Mouse (Mus musculus): ENCODE measurements around the gene Fetub. TPM values are rescaled to one million over a fixed set of nuclear protein-coding genes. Genes with fewer than 3 reads are reported as not detected.
"Not testable (repeated sequence)": the region's sequence is repeated elsewhere in the genome, so short reads cannot be mapped to it uniquely, and the experiment has no call there.

Gene Fetub
- polyA plus RNA-seq, 1 experiment = 0.41 TPM

DNA sequence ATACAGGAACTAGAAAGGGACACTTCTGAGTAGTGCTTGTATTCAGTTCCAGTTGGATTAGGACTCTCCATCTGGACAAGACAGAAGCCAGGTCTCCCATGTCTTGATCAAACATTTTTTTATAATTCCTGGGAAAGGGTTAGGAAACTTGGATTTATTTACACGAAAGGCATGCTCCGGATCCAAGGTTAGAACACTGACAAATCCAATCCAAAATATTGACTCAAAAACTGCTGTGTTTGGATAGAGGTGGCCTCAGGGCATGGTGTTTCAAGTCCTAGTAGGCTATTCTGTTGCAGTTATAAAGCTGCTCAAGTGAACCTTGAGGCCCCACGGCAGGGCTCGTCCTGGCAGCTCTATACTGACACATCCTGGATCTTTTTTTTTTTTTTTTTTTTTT lies 4.3 kb downstream of the Fetub start:
- Histone ChIP-seq H3K36me3 (ENCODE audit: control insufficient read depth, insufficient read depth, low read length) (no peaks in the 10 kb centered on the region), H3K27ac (ENCODE audit: control insufficient read depth, insufficient read depth, low read depth, low read length) (no peak overlapping the region), H3K4me1 (ENCODE audit: control insufficient read depth, insufficient read depth, low read length) (peaks cover 2% of the 10 kb centered on the region; the same call in 1 of the 2 replicates), H3K27me3 (ENCODE audit: control insufficient read depth, insufficient read depth, low read length) (no peaks in the 10 kb centered on the region), H3K4me3 (ENCODE audit: control insufficient read depth, low read depth, low read length) (no peak overlapping the region)
- TF ChIP-seq CTCF (IDR thresholded peaks at IDR 0.05; ENCODE audit: control insufficient read depth, insufficient read depth, insufficient replicate concordance, low read depth, low read length) (no peak), POLR2A (IDR thresholded peaks at IDR 0.05; ENCODE audit: control insufficient read depth, low read depth, low read length) (no peak)

DNA sequence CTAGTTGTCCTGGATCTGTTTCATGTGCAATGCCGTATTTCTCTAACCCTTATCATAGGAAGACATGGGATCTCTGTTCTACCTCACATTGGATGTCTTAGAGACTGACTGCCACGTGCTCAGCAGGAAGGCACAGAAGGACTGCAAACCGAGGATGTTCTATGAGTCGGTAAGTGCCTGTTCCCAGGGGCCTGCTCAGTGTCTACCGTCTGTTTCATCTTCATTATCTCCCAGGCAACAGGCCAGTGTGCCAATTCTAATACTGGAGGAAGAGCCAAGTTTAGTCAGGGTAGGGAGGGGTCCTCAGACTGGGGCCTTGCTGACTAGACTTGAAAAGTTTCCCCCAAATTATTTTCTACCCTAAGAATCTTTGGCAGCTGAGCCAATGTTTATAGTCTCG lies 11.4 kb downstream of the Fetub start:
- peaks cover 5% of the 10 kb centered on the region for H3K4me1 ChIP-seq (ENCODE audit: control insufficient read depth, insufficient read depth, low read length)
- no peak for TF ChIP-seq CTCF (IDR thresholded peaks at IDR 0.05; ENCODE audit: control insufficient read depth, insufficient read depth, insufficient replicate concordance, low read depth, low read length)
- TF ChIP-seq POLR2A (IDR thresholded peaks at IDR 0.05; ENCODE audit: control insufficient read depth, low read depth, low read length) = no peak
- H3K27me3 ChIP-seq (ENCODE audit: control insufficient read depth, insufficient read depth, low read length) = no peaks in the 10 kb centered on the region
- no peak overlapping the region for H3K27ac ChIP-seq (ENCODE audit: control insufficient read depth, insufficient read depth, low read depth, low read length)
- no peak overlapping the region for H3K4me3 ChIP-seq (ENCODE audit: control insufficient read depth, low read depth, low read length)
- no peaks in the 10 kb centered on the region for H3K36me3 ChIP-seq (ENCODE audit: control insufficient read depth, insufficient read depth, low read length)

DNA sequence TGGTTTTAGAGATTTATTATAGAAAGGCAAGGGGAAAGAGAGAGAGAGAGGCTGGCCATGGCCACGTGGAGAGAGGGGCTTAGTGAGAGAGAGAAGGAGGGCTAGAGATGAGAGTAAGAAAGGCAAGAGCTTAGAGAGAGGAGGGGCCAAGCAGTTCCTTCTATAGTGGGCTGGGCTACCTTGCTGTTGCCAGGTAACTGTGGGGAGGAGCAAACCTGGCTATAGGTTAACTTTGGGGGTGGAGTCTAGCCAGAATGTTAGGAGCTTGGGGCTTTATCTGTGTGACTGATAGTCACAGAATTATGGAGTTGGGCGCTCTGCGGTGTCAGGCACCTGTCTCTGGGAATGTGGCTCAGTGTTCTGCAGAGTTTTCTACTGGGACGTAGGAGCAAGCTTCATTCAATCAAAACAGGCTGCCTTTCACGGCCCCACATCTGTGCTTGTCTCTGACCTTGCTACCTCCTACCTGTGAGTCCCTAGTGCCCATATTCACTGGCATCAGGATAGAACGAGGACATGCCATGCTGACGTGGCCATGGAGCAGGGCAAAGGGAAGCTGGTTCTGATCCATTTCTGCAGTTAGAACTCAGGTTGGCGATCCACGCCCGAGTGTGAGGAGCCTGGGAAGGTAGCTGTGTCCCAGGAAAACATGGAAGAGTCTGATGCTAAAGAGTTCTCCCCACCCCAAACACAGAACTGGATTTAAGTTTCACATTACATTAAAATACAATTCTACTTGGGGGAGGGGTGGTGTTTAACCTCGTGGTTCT lies 13.5 kb downstream of the Fetub start:
- no peaks in the 10 kb centered on the region for H3K36me3 ChIP-seq (ENCODE audit: control insufficient read depth, insufficient read depth, low read length)
- no peak for TF ChIP-seq POLR2A (IDR thresholded peaks at IDR 0.05; ENCODE audit: control insufficient read depth, low read depth, low read length)
- no peak for TF ChIP-seq CTCF (IDR thresholded peaks at IDR 0.05; ENCODE audit: control insufficient read depth, insufficient read depth, insufficient replicate concordance, low read depth, low read length)
- H3K27ac ChIP-seq (ENCODE audit: control insufficient read depth, insufficient read depth, low read depth, low read length) = no peak overlapping the region
- H3K27me3 ChIP-seq (ENCODE audit: control insufficient read depth, insufficient read depth, low read length) = no peaks in the 10 kb centered on the region
- H3K4me3 ChIP-seq (ENCODE audit: control insufficient read depth, low read depth, low read length) = no peak overlapping the region
- peaks cover 5% of the 10 kb centered on the region for H3K4me1 ChIP-seq (ENCODE audit: control insufficient read depth, insufficient read depth, low read length)

DNA sequence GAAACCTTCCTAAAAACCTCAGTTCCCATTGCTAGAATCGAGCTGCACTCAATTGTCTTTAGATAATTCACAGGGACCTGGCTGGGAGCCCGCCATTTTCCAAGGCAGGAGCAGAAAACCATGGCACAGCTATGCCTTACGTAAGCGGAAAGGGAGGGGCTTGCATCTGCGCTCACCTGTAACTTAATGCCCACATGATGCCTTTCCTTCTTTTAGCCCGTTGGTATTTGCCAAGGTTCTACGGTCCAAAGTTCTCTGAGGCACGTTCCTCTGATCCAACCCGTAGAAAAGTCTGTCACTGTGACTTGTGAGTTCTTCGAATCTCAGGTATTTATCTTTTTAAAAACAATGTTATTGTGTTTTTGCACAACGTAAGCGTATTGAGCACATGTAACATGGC lies 19.5 kb downstream of the Fetub start:
- TF ChIP-seq CTCF (IDR thresholded peaks at IDR 0.05; ENCODE audit: control insufficient read depth, insufficient read depth, insufficient replicate concordance, low read depth, low read length) (no peak), POLR2A (IDR thresholded peaks at IDR 0.05; ENCODE audit: control insufficient read depth, low read depth, low read length) (no peak)
- Histone ChIP-seq H3K27ac (ENCODE audit: control insufficient read depth, insufficient read depth, low read depth, low read length) (no peak overlapping the region), H3K4me1 (ENCODE audit: control insufficient read depth, insufficient read depth, low read length) (no peaks in the 10 kb centered on the region), H3K36me3 (ENCODE audit: control insufficient read depth, insufficient read depth, low read length) (no peaks in the 10 kb centered on the region), H3K27me3 (ENCODE audit: control insufficient read depth, insufficient read depth, low read length) (no peaks in the 10 kb centered on the region), H3K4me3 (ENCODE audit: control insufficient read depth, low read depth, low read length) (no peak overlapping the region)

DNA sequence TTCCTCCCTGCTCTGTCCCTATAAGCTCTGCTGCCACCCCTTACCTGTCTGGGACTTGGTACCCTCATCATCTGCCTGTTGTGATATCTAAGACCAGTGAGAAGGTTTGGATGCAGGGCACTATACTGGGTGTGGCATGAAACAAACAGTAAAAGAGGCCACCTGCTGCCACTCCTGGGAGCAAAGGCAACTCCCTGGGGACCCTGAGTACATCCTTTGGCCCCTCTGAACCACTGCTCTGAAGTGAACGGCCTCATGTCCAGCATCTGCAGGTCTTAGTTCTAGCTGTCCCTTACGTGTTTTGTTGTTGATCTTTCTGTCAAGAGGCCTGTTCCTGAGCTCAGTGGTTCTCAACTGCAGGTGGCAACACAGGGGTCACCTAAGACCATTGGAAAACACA lies 20.4 kb downstream of the Fetub start:
- H3K36me3 ChIP-seq (ENCODE audit: control insufficient read depth, insufficient read depth, low read length) = no peaks in the 10 kb centered on the region
- H3K27ac ChIP-seq (ENCODE audit: control insufficient read depth, insufficient read depth, low read depth, low read length) = no peak overlapping the region
- TF ChIP-seq CTCF (IDR thresholded peaks at IDR 0.05; ENCODE audit: control insufficient read depth, insufficient read depth, insufficient replicate concordance, low read depth, low read length) (no peak), POLR2A (IDR thresholded peaks at IDR 0.05; ENCODE audit: control insufficient read depth, low read depth, low read length) (no peak)
- no peaks in the 10 kb centered on the region for H3K27me3 ChIP-seq (ENCODE audit: control insufficient read depth, insufficient read depth, low read length)
- no peaks in the 10 kb centered on the region for H3K4me1 ChIP-seq (ENCODE audit: control insufficient read depth, insufficient read depth, low read length)
- no peak overlapping the region for H3K4me3 ChIP-seq (ENCODE audit: control insufficient read depth, low read depth, low read length)

DNA sequence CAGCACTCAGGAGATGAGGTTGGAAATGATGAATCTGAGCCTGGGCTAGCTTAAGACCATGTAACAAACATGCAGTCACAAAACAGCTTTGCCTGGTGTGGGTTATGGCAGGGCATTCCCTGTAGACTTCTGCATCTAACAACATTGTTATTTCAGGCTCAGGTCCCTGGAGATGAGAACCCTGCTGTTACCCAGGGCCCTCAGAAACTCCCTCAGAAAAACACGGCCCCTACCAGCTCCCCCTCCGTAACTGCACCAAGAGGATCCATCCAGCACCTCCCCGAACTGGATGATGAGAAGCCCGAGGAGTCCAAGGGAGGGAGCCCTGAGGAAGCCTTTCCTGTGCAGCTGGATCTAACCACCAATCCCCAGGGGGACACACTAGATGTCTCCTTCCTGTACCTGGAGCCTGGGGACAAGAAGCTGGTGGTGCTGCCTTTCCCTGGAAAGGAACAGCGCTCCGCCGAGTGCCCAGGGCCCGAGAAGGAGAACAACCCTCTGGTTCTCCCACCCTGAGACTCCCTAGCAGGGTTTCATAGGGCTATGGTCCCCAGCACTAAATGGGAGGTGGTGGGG lies 21.1 kb downstream of the Fetub start:
- H3K4me1 ChIP-seq (ENCODE audit: control insufficient read depth, insufficient read depth, low read length) = no peaks in the 10 kb centered on the region
- no peaks in the 10 kb centered on the region for H3K36me3 ChIP-seq (ENCODE audit: control insufficient read depth, insufficient read depth, low read length)
- H3K27ac ChIP-seq (ENCODE audit: control insufficient read depth, insufficient read depth, low read depth, low read length) = no peak overlapping the region
- no peaks in the 10 kb centered on the region for H3K27me3 ChIP-seq (ENCODE audit: control insufficient read depth, insufficient read depth, low read length)
- H3K4me3 ChIP-seq (ENCODE audit: control insufficient read depth, low read depth, low read length) = no peak overlapping the region
- TF ChIP-seq CTCF (IDR thresholded peaks at IDR 0.05; ENCODE audit: control insufficient read depth, insufficient read depth, insufficient replicate concordance, low read depth, low read length) = no peak
- TF ChIP-seq POLR2A (IDR thresholded peaks at IDR 0.05; ENCODE audit: control insufficient read depth, low read depth, low read length) = no peak

DNA sequence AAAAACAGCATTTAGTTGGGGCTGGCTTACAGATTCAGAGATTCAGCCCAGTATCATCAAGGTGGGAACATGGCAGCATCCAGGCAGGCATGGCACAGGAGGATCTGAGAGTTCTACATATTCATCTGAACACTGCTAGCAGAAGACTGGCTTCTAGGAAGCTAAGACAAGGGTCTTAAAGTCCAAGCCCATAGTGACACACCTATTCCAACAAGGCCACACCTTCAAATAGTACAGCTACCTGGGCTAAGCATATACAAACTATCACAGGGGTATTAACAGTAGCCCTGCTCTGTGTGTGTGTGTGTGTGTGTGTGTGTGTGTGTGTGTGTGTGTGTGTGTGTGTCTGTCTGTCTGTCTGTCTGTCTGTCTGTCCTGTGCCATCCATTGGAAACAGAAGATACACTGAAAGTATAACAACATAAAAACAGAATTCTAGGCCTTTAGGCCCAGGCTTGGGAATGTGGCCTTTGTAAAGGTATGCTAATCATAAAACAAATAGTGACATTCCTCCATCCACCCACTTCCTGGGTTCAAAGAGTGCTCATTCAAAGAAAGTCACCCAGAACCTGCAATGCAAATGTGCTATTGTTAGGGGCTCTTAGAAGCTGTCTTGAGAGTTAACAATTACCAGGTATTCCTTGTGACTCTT lies 23.8 kb downstream of the Fetub start:
- not testable (repeated sequence) for H3K27ac ChIP-seq (ENCODE audit: control insufficient read depth, insufficient read depth, low read depth, low read length); H3K27me3 ChIP-seq (ENCODE audit: control insufficient read depth, insufficient read depth, low read length)

More for the DNA sequence above, 23.8 kb downstream of the Fetub start:
- not testable (repeated sequence) for H3K4me1 ChIP-seq (ENCODE audit: control insufficient read depth, insufficient read depth, low read length); H3K36me3 ChIP-seq (ENCODE audit: control insufficient read depth, insufficient read depth, low read length); H3K4me3 ChIP-seq (ENCODE audit: control insufficient read depth, low read depth, low read length)

All from testis, adult 2 months (tissue).